Mouse (Mus musculus) hindbrain, embryonic 13.5 days (tissue): Measurements from ENCODE around the gene Sec13. TPM values are rescaled to one million over a fixed set of nuclear protein-coding genes. Genes with fewer than 3 reads are reported as not detected.
A peak's percentile ranks its signal among the peaks of the same experiment; 100 is the strongest.

Experiments
- ATAC-seq: fragments of 200-750 bp; cut with Nextera tagmentation; 2 replicates; pipeline ENCODE4 v1.8.0; 2017; ENCODE audit warnings: moderate TSS enrichment; ENCODE audit not compliant: low FRiP score
- H3K27ac ChIP-seq: fragments of 300-500 bp; sonication (generic); 2 replicates; pipeline ENCODE4 v1.5.1; 2015; ENCODE audit warnings: inconsistent platforms, mild to moderate bottlenecking, moderate library complexity
- H3K27me3 ChIP-seq: fragments of 300-500 bp; sonication (generic); 2 replicates; pipeline ENCODE4 v1.6.1; 2015; ENCODE audit warnings: mild to moderate bottlenecking, inconsistent platforms
- H3K36me3 ChIP-seq: fragments of 300-500 bp; sonication (generic); 2 replicates; pipeline ENCODE4 v1.6.1; 2015; ENCODE audit warnings: mild to moderate bottlenecking, inconsistent platforms
- H3K4me1 ChIP-seq: fragments of 300-500 bp; sonication (generic); replicated peaks from 2 replicates; pipeline ENCODE4 v1.6.1; 2015; ENCODE audit warnings: inconsistent platforms
- H3K4me2 ChIP-seq: fragments of 300-500 bp; sonication (generic); 2 replicates; pipeline ENCODE4 v1.6.1; 2015; ENCODE audit warnings: inconsistent platforms, mild to moderate bottlenecking, moderate library complexity
- H3K4me3 ChIP-seq: fragments of 300-500 bp; sonication (generic); 2 replicates; pipeline ENCODE4 v1.5.1; 2015; ENCODE audit warnings: mild to moderate bottlenecking, inconsistent platforms
- H3K9ac ChIP-seq: fragments of 300-500 bp; sonication (generic); 2 replicates; pipeline ENCODE4 v1.6.1; 2015; ENCODE audit warnings: mild to moderate bottlenecking, inconsistent platforms
- H3K9me3 ChIP-seq: fragments of 300-500 bp; sonication (generic); 2 replicates; pipeline ENCODE4 v1.6.1; 2016; ENCODE audit warnings: inconsistent platforms
- WGBS: fragments of 180-500 bp; shearing (Covaris S2); methylation state at CpG from one replicate; pipeline ENCODE4 v1.1.7; 2015; 5-methylcytosine and 5-hydroxymethylcytosine counted together
- polyA plus RNA-seq: library from polyadenylated mRNA; unstranded; fragments of >200 nt; fragmentation: Nextera tagmentation; extraction: Ambion mirVana; gene quantifications from 2 replicates; pipeline ENCODE4 v1.2.1, GENCODE M21; 2015

Sec13 gene
- polyA plus RNA-seq, 1 experiment from 2014 or later = 218 TPM

DNA sequence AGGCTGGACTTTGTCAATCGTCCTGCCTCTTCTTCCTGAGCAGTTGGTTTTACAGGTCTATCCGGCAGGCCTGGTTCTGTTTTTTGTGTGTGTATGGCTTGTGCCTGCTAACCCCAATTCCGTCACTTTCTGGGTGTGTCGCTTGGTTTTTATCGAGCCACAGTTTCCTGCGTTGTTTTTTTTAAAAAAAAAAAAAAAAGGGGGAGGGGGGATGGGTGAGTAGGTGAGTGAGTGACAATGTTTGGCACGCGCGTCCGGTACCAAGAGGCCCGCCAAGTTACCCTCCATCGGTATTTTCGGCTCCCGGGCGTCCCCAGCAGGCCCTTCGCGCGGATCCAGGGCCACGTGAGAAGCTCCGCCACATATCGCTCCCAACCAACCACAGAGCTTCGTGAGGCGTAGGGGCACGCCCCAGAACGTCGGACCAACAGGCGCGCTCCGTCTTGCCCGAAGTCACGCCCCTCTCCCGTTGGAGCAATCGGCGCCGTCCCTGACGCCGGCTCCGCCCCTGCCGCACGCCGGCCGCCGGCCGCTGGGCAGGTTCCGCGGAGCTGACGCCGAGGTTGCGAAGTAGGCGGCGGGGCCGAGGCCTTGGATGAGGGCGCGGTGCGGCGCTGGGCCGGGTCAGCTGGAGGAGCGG is 43.8 kb downstream of the Sec13 start, which contains the start of gene Tatdn2:
Gene Tatdn2, plus strand, starts transcription at position 469 of the 640 bp plus-strand sequence.
- H3K4me1 ChIP-seq = peaks cover 38% of the 10 kb centered on the region
- ATAC-seq = peak; percentile 99
- H3K36me3 ChIP-seq = peaks cover 20% of the 10 kb centered on the region
- WGBS = under 1% methylated on average over 48 of the region's 58 CpGs
- H3K4me3 ChIP-seq = peak within 1 kb of the TSS; percentile 88
- peak within 1 kb of the TSS; percentile 89 for H3K9ac ChIP-seq
- H3K27me3 ChIP-seq = no peaks in the 10 kb centered on the region
- peak within 1 kb of the TSS; percentile 87 for H3K27ac ChIP-seq
- H3K9me3 ChIP-seq = no peaks in the 10 kb centered on the region
- peak within 1 kb of the TSS; percentile 93 for H3K4me2 ChIP-seq

DNA sequence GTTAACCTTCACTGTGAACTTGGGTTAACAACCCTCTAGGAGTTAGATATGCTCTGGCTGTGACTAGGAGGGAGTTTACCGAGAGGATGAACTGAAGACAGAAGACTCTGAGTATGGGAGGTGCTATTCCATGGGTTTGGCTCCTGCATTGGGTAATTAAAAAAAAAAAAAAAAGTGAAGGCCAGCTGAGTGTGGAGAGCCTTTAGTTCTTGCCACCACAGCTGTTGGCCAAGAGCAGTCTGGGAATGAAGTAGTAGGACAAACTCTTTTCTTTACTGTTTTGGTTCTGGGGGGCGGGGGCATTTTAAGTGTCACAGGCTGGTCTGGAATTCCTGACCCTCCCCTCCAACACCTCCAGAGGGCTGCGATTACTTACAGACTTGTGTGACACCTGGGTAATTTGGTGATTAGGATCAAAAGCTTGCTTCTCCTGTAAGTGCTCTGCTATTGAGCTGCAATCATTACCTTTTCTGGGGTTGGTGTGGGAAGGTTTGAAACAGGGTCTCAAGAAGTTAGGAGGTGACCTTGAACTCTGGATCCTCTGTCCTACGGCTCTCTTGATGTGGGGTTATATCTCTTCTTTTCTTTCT is 44.7 kb downstream of the Sec13 start:
- Histone ChIP-seq H3K9me3 (no peaks in the 10 kb centered on the region), H3K36me3 (peaks cover 13% of the 10 kb centered on the region), H3K27me3 (no peaks in the 10 kb centered on the region), H3K9ac (peak overlapping the region; percentile 67), H3K27ac (peak overlapping the region; percentile 62; the same call in 1 of the 2 replicates), H3K4me1 (peaks cover 40% of the 10 kb centered on the region), H3K4me2 (peak overlapping the region; percentile 93), H3K4me3 (peak overlapping the region; percentile 88)
- no peak for ATAC-seq
- 90% methylated on average over 4 of the region's 4 CpGs for WGBS

DNA sequence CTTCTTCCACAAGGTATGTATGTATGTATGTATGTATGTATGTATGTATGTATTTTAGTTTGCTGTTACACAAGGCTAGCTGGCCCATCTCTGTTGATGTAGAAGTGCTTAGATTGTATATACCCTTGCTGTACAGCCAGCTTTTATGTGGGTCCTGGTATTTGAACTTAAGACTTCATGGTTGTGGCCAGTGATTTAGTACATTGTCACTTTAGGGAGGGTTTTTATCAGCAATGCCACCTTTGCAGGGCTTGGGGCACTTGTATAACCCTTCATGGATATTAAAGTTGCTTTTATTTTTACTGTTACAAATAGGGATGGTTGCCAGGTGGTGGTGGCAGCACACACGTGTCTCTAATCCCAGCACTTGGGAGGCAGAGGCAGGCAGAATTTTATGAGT is 45.3 kb downstream of the Sec13 start:
- peaks cover 7% of the 10 kb centered on the region for H3K36me3 ChIP-seq
- no peak overlapping the region for H3K4me3 ChIP-seq
- whole genome bisulfite sequencing = 74% methylated on average over 1 of the region's 1 CpGs
- H3K4me1 ChIP-seq = peaks cover 41% of the 10 kb centered on the region
- no peaks in the 10 kb centered on the region for H3K9me3 ChIP-seq
- H3K9ac ChIP-seq = no peak overlapping the region
- H3K27ac ChIP-seq = no peak overlapping the region
- ATAC-seq = no peak
- no peaks in the 10 kb centered on the region for H3K27me3 ChIP-seq
- no peak overlapping the region for H3K4me2 ChIP-seq

DNA sequence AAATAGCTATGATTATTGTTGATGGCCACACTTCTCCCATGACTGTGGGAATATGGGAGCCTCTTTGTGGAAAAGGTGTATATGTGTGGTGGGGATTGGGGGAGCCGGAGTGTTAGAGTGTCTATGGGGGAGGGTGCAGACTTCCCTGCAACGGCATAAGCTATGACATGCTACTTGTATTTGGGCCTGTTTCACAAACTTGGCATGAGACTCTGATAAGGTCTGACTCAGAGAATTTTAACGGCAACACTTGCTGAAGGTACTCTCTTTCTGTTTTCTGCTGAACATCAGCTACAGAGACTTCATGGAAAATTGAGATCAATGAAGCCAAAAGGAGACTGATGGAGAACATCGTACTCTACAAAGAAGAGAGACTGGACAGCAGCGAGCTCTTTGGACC is 47.2 kb downstream of the Sec13 start:
- no peak for ATAC-seq
- no peaks in the 10 kb centered on the region for H3K36me3 ChIP-seq
- WGBS = 96% methylated on average over 5 of the region's 5 CpGs
- no peak overlapping the region for H3K9ac ChIP-seq
- no peak overlapping the region for H3K4me2 ChIP-seq
- H3K4me1 ChIP-seq = peaks cover 29% of the 10 kb centered on the region
- H3K4me3 ChIP-seq = no peak overlapping the region
- no peak overlapping the region for H3K27ac ChIP-seq
- H3K9me3 ChIP-seq = no peaks in the 10 kb centered on the region
- H3K27me3 ChIP-seq = no peaks in the 10 kb centered on the region

DNA sequence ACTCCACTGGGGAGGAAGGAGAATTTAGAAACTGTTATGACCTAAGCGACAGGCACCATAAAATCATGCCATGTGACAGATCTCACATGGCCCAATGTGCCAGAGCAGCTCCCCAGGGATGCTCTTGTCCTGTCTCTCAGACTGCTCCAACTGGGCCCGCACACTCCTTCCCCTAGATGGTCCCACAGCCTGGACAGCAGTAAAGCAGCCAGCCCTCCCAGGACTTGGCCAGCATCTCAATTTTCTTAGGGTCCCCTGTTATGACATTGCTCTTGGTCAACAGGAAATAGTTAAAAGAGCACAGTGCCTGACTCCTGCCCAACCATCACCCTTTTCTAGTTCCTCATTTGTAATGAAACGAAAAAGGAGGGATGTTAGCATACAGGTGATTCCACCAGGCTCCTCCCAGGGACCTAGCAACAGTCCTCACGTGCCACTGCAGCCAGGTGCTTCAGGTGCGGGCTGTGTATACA is 47.8 kb downstream of the Sec13 start:
- no peaks in the 10 kb centered on the region for H3K9me3 ChIP-seq
- H3K4me2 ChIP-seq = no peak overlapping the region
- ATAC-seq = no peak
- H3K9ac ChIP-seq = no peak overlapping the region
- H3K27me3 ChIP-seq = no peaks in the 10 kb centered on the region
- H3K27ac ChIP-seq = no peak overlapping the region
- 86% methylated on average over 5 of the region's 5 CpGs for WGBS
- no peaks in the 10 kb centered on the region for H3K36me3 ChIP-seq
- no peak overlapping the region for H3K4me3 ChIP-seq
- peaks cover 22% of the 10 kb centered on the region for H3K4me1 ChIP-seq

DNA sequence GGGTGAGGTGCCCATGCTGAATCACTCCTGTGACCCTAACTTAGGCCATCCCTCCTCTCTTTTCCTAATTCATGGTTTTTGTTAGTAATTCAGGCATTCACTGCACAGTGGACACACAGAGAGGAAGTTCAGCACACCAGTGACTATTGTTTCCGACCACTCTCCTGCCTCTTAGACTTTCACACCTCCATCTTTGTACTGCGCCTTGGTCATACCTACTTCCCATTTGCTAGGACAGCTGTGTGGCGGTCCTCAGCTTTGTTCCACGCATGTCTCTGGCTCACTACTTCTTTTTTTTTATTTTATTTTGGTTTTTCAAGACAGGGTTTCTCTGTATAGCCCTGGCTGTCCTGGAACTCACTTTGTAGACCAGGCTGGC is 49.5 kb downstream of the Sec13 start:
- H3K36me3 ChIP-seq = no peaks in the 10 kb centered on the region
- peaks cover 18% of the 10 kb centered on the region for H3K4me1 ChIP-seq
- no peaks in the 10 kb centered on the region for H3K27me3 ChIP-seq
- peak overlapping the region; percentile 9; the same call in 1 of the 2 replicates for H3K9ac ChIP-seq
- 81% methylated on average over 4 of the region's 4 CpGs for WGBS
- H3K4me2 ChIP-seq = peak overlapping the region; percentile 37
- H3K4me3 ChIP-seq = peak overlapping the region; percentile 1; the same call in 1 of the 2 replicates
- peak overlapping the region; percentile 64 for H3K27ac ChIP-seq
- H3K9me3 ChIP-seq = no peaks in the 10 kb centered on the region
- no peak for ATAC-seq

DNA sequence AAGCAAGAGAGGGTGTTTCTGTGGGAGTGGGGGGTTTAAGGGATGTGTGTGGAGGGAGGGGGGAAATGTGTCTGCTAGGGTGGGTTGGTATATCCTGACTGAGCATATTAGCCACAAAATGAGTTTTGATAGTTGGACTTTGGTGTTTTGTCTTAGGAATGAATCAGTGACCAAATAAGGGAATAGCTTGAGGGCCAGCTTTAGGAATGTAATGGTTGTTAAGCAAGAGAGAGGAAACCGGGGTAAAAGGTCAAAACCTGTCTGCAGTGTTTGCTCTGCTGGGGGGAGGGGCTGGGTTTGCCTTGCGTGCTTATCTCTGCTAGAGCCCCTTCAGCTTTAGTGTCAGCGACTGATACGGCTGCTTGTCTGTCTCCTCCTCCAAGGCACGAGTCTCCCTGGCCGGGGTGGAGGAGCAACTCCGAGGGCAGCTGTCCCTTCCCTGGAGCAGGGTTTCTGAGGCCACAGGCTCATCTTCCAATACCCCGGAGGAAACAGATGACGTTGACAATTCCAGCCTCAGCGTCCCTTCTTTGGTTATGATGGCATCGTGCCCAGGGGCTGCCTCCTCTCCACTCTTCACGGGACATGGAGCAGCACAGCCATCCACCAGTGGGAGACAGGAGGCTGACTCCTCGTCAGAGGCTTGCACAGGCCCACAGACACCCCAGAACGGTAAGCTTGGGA is 50.0 kb downstream of the Sec13 start:
- Histone ChIP-seq H3K9ac (peak overlapping the region; percentile 9; the same call in 1 of the 2 replicates), H3K4me2 (peak overlapping the region; percentile 37), H3K36me3 (no peaks in the 10 kb centered on the region), H3K9me3 (no peaks in the 10 kb centered on the region), H3K27ac (peak overlapping the region; percentile 64), H3K4me1 (peaks cover 15% of the 10 kb centered on the region), H3K4me3 (peak overlapping the region; percentile 1; the same call in 1 of the 2 replicates), H3K27me3 (no peaks in the 10 kb centered on the region)
- no peak for ATAC-seq
- WGBS = 8% methylated on average over 14 of the region's 14 CpGs

DNA sequence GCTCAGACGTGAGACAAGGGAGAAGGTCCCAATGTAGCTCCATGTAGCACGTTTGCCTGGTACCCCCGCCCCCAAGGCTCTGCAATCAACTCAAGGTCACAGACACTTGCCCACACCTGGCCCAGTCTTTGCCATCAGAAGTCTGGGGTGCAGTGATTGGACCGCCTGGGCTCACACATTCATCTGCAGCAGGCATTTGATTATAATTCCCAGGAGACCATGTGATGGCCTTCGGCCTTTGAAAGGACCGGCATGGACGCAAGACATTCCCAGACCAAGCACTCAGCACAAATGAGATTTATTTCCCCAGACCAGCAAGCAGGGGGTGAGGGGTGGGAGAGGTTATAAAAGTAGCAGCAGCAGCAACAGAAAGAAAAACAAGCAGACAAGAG is 50.5 kb downstream of the Sec13 start:
- ATAC-seq = peak; percentile 65; the same call in 1 of the 2 replicates
- H3K27ac ChIP-seq = no peak overlapping the region; the same call in 1 of the 2 replicates

DNA sequence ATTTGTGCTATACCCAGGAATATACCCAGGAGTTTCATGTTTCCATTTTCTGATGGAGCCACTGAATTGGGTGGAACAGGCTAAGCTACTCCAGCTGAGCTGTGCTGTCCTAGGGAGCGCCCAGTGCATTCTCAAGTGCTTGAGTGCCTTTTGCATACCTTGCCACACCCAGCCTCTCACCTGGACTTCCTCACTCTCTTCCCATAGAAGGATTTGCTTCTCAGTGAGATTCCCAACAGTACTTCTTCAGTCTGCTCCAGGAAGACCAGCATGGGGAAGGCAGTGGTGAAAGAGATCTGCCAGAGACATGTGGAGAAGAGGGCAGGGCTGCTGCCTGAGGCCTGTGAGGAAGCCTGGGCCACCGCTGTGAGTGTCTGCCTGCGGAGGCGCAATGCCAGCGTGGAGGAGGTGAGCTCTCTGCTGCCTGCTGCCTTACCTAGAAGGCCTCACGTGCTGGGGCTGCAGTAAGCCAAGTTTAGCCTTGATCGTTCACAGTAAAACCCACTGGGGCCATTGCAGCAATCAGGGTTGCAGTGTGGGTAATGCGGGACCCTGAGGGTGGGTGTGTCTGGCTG is 53.9 kb downstream of the Sec13 start:
- WGBS = 44% methylated on average over 8 of the region's 8 CpGs
- H3K27me3 ChIP-seq = no peaks in the 10 kb centered on the region
- H3K4me1 ChIP-seq = peaks cover 15% of the 10 kb centered on the region
- no peak overlapping the region for H3K4me2 ChIP-seq
- H3K27ac ChIP-seq = no peak overlapping the region
- H3K9me3 ChIP-seq = no peaks in the 10 kb centered on the region
- H3K4me3 ChIP-seq = no peak overlapping the region
- ATAC-seq = no peak
- H3K9ac ChIP-seq = no peak overlapping the region
- no peaks in the 10 kb centered on the region for H3K36me3 ChIP-seq

More for the DNA sequence above, 50.5 kb downstream of the Sec13 start:
- Histone ChIP-seq H3K4me2 (no peak overlapping the region), H3K27me3 (no peaks in the 10 kb centered on the region), H3K36me3 (no peaks in the 10 kb centered on the region), H3K9ac (0 out of 2 replicates have a peak overlapping the region, but pooled peaks have one; percentile 9), H3K9me3 (no peaks in the 10 kb centered on the region), H3K4me3 (no peak overlapping the region), H3K4me1 (peaks cover 15% of the 10 kb centered on the region)
- WGBS = 22% methylated on average over 7 of the region's 7 CpGs

DNA sequence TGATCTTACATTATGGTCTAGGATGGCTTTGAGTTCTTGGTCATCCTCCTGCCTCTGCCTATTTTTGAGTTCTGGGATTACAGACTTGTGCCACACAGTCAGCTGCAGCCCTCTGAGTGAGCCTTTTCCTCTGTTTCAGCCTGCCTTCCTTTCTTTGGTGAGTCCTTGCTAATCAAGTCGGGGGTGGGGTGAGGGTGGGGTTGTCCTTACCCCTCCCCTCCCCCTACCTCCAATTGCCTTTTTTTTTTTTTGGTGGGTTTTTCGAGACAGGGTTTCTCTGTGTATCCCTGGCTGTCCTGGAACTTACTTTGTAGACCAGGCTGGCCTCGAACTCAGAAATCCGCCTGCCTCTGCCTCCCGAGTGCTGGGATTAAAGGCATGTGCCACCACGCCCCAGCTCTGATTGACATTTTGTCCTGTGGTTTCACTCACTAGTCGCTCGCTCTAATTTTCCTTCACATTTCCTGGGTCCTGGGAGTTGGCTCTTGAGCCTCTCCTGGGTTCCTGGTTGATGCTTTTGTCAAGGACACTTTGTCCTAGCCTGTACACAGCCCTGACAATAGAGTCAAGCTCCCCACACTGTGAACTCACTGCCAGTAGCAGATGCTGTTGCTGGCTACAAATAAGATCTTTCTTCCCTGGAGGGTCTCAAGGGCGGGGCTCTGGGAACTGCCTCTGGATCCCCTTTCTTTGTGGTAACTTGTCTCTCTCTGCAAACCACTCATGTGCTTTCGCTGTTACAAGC is 57.3 kb downstream of the Sec13 start:
- Histone ChIP-seq H3K36me3 (no peaks in the 10 kb centered on the region), H3K9ac (no peak overlapping the region), H3K9me3 (no peaks in the 10 kb centered on the region), H3K27me3 (no peaks in the 10 kb centered on the region), H3K4me2 (no peak overlapping the region), H3K4me3 (no peak overlapping the region), H3K27ac (no peak overlapping the region), H3K4me1 (no peaks in the 10 kb centered on the region; the same call in 1 of the 2 replicates)
- no peak for ATAC-seq
- 89% methylated on average over 10 of the region's 10 CpGs for WGBS

DNA sequence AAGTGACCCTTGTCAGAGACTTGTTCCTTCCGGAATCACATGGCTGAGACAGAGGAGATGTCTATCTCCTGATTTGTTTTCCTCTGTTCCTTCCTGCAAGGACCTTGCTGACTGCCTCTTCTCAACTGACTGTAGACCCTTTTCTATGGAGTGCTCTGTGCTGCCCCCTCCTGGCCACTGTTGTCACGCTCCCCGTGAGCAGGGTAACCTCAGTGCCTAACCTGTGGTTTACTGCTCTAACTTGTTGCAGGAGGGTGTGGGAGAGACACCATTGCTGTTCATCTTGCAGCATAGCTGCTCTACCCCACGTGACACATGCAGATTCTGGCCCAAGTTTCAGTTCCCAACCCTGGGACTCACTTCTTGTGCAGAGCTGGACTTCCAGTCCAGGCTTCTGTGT is 59.3 kb downstream of the Sec13 start:
- Histone ChIP-seq H3K36me3 (no peaks in the 10 kb centered on the region), H3K9me3 (no peaks in the 10 kb centered on the region), H3K27ac (no peak overlapping the region), H3K4me2 (no peak overlapping the region), H3K9ac (no peak overlapping the region), H3K4me1 (no peaks in the 10 kb centered on the region), H3K27me3 (no peaks in the 10 kb centered on the region), H3K4me3 (no peak overlapping the region)
- ATAC-seq = no peak
- WGBS = 18% methylated on average over 4 of the region's 4 CpGs
